Mouse (Mus musculus) lung, embryonic 16.5 days (tissue): ENCODE measurements around the gene Rbms3. TPM values are rescaled to one million over a fixed set of nuclear protein-coding genes. Genes with fewer than 3 reads are reported as not detected.

Source experiments
- ATAC-seq: fragments of 200-750 bp; cut with Nextera tagmentation; 2 replicates; pipeline ENCODE4 v1.8.0; 2017; ENCODE audit warnings: low read depth, mild to moderate bottlenecking, moderate library complexity
- H3K27ac ChIP-seq: fragments of 300-500 bp; sonication (generic); 2 replicates; pipeline ENCODE4 v1.5.1; 2014; ENCODE audit warnings: mild to moderate bottlenecking, control low read depth, low read length
- H3K27me3 ChIP-seq: fragments of 300-500 bp; sonication (generic); 2 replicates; pipeline ENCODE4 v1.6.1; 2014; ENCODE audit warnings: low read depth, low read length, mixed read lengths; ENCODE audit not compliant: control insufficient read depth, insufficient read depth
- H3K36me3 ChIP-seq: fragments of 300-500 bp; sonication (generic); 2 replicates; pipeline ENCODE4 v1.6.1; 2014; ENCODE audit warnings: low read length; ENCODE audit not compliant: control insufficient read depth, insufficient read depth
- H3K4me1 ChIP-seq: fragments of 300-500 bp; sonication (generic); replicated peaks from 2 replicates; pipeline ENCODE4 v1.6.1; 2014; ENCODE audit warnings: low read length, mixed read lengths; ENCODE audit not compliant: control insufficient read depth, insufficient read depth
- H3K4me2 ChIP-seq: fragments of 300-500 bp; sonication (generic); 2 replicates; pipeline ENCODE4 v1.6.1; 2014; ENCODE audit warnings: low read depth, low read length, control low read depth
- H3K4me3 ChIP-seq: fragments of 300-500 bp; sonication (generic); 2 replicates; pipeline ENCODE4 v1.5.1; 2014; ENCODE audit warnings: mild to moderate bottlenecking, low read length, control low read depth
- H3K9ac ChIP-seq: fragments of 300-500 bp; sonication (generic); 2 replicates; pipeline ENCODE4 v1.6.1; 2014; ENCODE audit warnings: low read length, control low read depth
- H3K9me3 ChIP-seq: fragments of 300-500 bp; sonication (generic); 2 replicates; pipeline ENCODE4 v1.6.1; 2016; ENCODE audit warnings: low read length; ENCODE audit not compliant: control insufficient read depth
- WGBS: fragments of 180-500 bp; shearing (Covaris S2); extraction: QIAGEN DNeasy Blood & Tissue Kit; methylation state at CpG from one replicate; pipeline ENCODE4 v1.1.7; 2014; 5-methylcytosine and 5-hydroxymethylcytosine counted together
- polyA plus RNA-seq: library from polyadenylated mRNA; unstranded; fragments of >200 nt; fragmentation: Nextera tagmentation; extraction: Ambion mirVana; gene quantifications from 2 replicates; pipeline ENCODE4 v1.2.1, GENCODE M21; 2015

The Rbms3 gene
- polyA plus RNA-seq, 1 experiment from 2014 or later = 104 TPM

- Histone ChIP-seq H3K36me3 (no peaks in the 10 kb centered on the region), H3K27ac (no peak overlapping the region), H3K4me3 (no peak overlapping the region), H3K4me1 (peaks cover 9% of the 10 kb centered on the region), H3K27me3 (no peaks in the 10 kb centered on the region), H3K9ac (no peak overlapping the region), H3K9me3 (no peaks in the 10 kb centered on the region), H3K4me2 (no peak overlapping the region)
- ATAC-seq = no peak
- WGBS = 81% methylated on average over 9 of the region's 9 CpGs
Measured at GRCm38 (mm10) chr9:117016605-117017319, 613.0 kb downstream of the Rbms3 start.

- H3K27ac ChIP-seq = no peak overlapping the region
- no peak overlapping the region for H3K4me2 ChIP-seq
- ATAC-seq = no peak
- no peaks in the 10 kb centered on the region for H3K27me3 ChIP-seq
- H3K4me1 ChIP-seq = no peaks in the 10 kb centered on the region; the same call in 1 of the 2 replicates
- no peaks in the 10 kb centered on the region for H3K9me3 ChIP-seq
- WGBS = 70% methylated on average over 3 of the region's 3 CpGs
- no peak overlapping the region for H3K4me3 ChIP-seq
- no peak overlapping the region for H3K9ac ChIP-seq
- no peaks in the 10 kb centered on the region for H3K36me3 ChIP-seq
Measured at GRCm38 (mm10) chr9:117013386-117013785, 616.3 kb downstream of the Rbms3 start.

GRCm38 (mm10) chr9:117010801-117011200 lies 618.9 kb downstream of the Rbms3 start:
- no peak for ATAC-seq
- Histone ChIP-seq H3K27me3 (no peaks in the 10 kb centered on the region), H3K36me3 (no peaks in the 10 kb centered on the region), H3K4me1 (no peaks in the 10 kb centered on the region), H3K4me3 (no peak overlapping the region), H3K27ac (no peak overlapping the region), H3K4me2 (no peak overlapping the region), H3K9me3 (no peaks in the 10 kb centered on the region), H3K9ac (no peak overlapping the region)
- 88% methylated on average over 3 of the region's 3 CpGs for WGBS

DNA sequence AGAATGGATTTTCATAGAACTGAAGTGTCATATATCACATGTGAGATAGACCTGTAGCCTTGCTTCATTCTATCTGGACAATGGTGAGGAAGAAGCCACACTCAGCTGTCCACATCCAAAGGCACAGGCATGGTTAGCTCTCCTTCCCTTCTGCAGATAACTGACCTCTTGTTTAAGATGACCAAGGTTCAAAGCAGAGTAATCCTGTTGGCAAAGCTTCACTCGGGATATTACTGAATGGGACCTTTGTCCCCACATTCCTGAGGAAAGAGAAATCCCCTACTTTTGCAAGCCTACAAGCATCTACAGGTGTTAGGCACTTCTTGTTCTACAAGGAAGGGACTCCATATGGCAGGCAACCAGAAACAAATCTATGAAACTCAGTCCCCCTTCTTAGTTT lies 621.5 kb downstream of the Rbms3 start:
- no peaks in the 10 kb centered on the region for H3K9me3 ChIP-seq
- no peak for ATAC-seq
- H3K4me3 ChIP-seq = no peak overlapping the region
- H3K27ac ChIP-seq = no peak overlapping the region
- H3K36me3 ChIP-seq = no peaks in the 10 kb centered on the region
- H3K27me3 ChIP-seq = no peaks in the 10 kb centered on the region
- H3K4me2 ChIP-seq = no peak overlapping the region
- no peak overlapping the region for H3K9ac ChIP-seq
- 48% methylated on average over 1 of the region's 1 CpGs for WGBS
- H3K4me1 ChIP-seq = no peaks in the 10 kb centered on the region

DNA sequence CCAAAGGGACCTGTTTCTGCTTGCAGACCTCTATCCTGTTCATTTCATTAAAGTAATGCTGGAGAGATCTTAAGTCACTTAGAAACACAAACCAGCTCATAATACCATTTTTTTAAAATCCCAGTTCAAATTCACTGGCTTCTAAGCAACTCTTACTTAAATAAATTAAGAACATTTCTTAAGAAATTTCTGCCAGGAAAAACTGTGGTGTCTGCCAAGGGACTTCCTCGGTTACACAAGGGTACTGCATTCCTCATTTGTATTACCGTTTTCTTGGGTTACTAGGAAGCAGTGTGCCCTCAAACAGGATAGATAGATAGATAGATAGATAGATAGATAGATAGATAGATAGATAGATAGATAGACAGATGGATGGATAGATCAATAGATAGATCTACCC lies 627.6 kb downstream of the Rbms3 start:
- no peak overlapping the region for H3K4me3 ChIP-seq
- no peak for ATAC-seq
- no peaks in the 10 kb centered on the region for H3K27me3 ChIP-seq
- H3K27ac ChIP-seq = peak overlapping the region; percentile 12
- H3K4me1 ChIP-seq = 0 out of 2 replicates have a peak, but pooled peaks cover 3% of the 10 kb centered on the region
- H3K36me3 ChIP-seq = no peaks in the 10 kb centered on the region
- H3K9ac ChIP-seq = no peak overlapping the region
- no peaks in the 10 kb centered on the region for H3K9me3 ChIP-seq
- no peak overlapping the region for H3K4me2 ChIP-seq
- 39% methylated on average over 2 of the region's 2 CpGs for WGBS

DNA sequence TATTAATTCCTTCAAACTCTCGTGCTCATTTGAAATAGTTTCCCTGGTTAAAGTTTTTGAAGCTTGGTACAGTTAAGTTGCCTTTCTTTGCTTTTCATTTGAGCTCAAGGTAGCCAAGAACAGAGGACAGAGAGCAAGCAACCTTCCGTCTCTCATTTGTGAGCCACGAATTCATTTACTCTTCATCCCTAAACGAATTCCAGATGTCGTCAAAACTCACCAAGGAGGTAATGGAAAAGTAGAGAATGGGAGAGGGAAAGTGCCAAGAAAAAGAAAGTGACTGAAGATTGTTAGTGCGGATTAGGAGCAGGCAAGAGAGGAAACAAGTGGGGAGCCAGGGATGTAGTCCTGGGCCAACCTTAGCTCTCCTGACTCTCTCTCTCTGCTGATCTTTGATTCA lies 630.5 kb downstream of the Rbms3 start:
- no peak for ATAC-seq
- Histone ChIP-seq H3K27ac (no peak overlapping the region), H3K4me3 (no peak overlapping the region), H3K36me3 (no peaks in the 10 kb centered on the region), H3K9ac (no peak overlapping the region), H3K4me1 (0 out of 2 replicates have a peak, but pooled peaks cover 3% of the 10 kb centered on the region), H3K4me2 (no peak overlapping the region), H3K27me3 (no peaks in the 10 kb centered on the region), H3K9me3 (no peaks in the 10 kb centered on the region)
- WGBS = 68% methylated on average over 6 of the region's 6 CpGs

DNA sequence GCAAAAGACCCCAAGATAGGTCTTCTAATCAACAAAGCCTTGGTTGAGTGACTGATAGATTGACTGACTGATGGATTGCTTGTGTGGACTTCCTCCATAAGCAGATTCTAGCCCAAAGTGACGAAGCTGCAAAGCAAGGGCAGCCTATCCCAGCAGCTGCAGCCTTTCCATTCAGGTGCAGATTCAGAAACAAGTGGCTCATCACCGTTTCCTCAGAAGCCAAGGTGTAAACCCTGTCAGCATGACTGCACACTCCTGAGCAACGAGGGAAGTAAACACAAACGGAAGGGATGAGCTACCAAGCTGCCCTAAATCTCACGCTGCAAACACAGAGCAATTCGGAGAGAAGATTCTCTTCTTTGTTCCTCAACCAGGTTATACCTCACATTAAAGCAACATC lies 639.4 kb downstream of the Rbms3 start:
- no peak overlapping the region for H3K9ac ChIP-seq
- 73% methylated on average over 6 of the region's 6 CpGs for WGBS
- H3K4me1 ChIP-seq = no peaks in the 10 kb centered on the region
- H3K27ac ChIP-seq = no peak overlapping the region
- no peaks in the 10 kb centered on the region for H3K9me3 ChIP-seq
- no peak overlapping the region for H3K4me2 ChIP-seq
- ATAC-seq = no peak
- no peak overlapping the region for H3K4me3 ChIP-seq
- H3K36me3 ChIP-seq = peaks cover 6% of the 10 kb centered on the region; the same call in 1 of the 2 replicates
- no peaks in the 10 kb centered on the region for H3K27me3 ChIP-seq

DNA sequence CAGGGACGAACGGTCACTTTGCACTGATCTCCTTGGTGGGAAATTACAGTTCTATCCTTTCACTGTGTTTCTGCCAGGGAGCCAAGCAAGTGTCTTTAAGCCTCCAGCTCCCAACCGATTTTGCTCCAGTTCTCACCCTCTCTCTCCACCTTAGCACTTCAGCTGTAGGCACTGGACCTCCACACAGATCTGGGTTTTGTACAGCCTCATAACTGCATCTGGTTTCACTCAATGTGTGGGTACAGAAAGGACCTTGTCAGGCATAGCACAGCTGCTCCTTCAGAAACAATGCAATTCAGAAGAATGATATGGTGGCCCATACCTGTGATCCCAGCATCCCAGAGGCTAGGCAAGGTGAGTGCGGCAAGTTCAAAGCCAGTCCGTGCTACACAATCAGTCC lies 648.9 kb downstream of the Rbms3 start:
- H3K9me3 ChIP-seq = no peaks in the 10 kb centered on the region
- H3K27ac ChIP-seq = no peak overlapping the region
- no peaks in the 10 kb centered on the region for H3K36me3 ChIP-seq
- 71% methylated on average over 5 of the region's 5 CpGs for WGBS
- H3K4me2 ChIP-seq = no peak overlapping the region
- no peaks in the 10 kb centered on the region for H3K27me3 ChIP-seq
- no peak overlapping the region for H3K4me3 ChIP-seq
- no peaks in the 10 kb centered on the region for H3K4me1 ChIP-seq
- no peak overlapping the region for H3K9ac ChIP-seq
- ATAC-seq = no peak

GRCm38 (mm10) chr9:116977428-116977827 lies 652.3 kb downstream of the Rbms3 start:
- Histone ChIP-seq H3K4me2 (no peak overlapping the region), H3K9me3 (peaks cover 2% of the 10 kb centered on the region; the same call in 1 of the 2 replicates), H3K27ac (peak overlapping the region; percentile 53), H3K27me3 (no peaks in the 10 kb centered on the region), H3K4me1 (peaks cover 5% of the 10 kb centered on the region; the same call in 1 of the 2 replicates), H3K36me3 (no peaks in the 10 kb centered on the region), H3K9ac (no peak overlapping the region), H3K4me3 (no peak overlapping the region)
- no peak for ATAC-seq
- WGBS = 90% methylated on average over 6 of the region's 6 CpGs
